Mouse (Mus musculus): ENCODE measurements around the gene Man1a.

The Man1a gene

DNA sequence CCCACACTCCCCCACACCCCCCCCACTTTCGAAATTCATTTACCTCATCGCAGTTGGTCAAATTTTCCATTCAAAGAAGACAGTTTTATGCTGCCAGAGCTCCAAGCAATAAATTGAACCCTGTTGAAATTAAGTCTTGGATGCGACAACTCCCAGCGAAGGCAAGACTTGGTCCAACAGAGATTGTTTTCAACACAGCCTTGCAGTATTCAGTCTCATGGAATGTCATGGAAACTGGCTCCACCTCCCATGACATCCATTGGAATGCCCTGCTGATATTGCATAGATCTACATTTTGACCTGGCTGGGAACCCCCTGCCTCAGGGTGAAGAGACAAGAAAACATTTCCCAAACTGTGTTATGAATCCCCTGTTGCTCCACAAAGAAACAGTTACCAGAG, at the start of gene Man1a:
Gene Man1a, minus strand, starts transcription at position 190 of the 400 bp plus-strand sequence.
- DNase-seq, result peak; percentile 6

DNA sequence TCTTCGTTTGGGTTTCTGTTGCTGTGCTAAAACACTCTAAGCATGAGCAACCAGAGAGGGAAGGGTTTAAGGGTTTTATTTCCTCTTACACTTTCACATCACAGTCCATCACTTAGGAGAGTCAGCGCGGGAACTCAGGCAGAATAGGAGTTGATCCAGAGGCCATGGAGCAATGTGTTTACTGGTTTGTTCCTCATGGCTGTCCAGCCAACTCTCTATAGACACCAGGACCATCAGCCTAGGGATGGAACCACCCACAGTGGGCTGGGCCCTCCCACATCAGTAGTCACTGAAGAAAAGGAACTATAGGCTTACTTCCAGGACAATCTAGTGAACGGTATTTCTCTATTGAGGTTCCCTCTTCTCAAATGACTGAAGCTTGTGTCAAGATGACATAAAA, 45.4 kb upstream of the Man1a start:
- DNase-seq, result no peak

DNA sequence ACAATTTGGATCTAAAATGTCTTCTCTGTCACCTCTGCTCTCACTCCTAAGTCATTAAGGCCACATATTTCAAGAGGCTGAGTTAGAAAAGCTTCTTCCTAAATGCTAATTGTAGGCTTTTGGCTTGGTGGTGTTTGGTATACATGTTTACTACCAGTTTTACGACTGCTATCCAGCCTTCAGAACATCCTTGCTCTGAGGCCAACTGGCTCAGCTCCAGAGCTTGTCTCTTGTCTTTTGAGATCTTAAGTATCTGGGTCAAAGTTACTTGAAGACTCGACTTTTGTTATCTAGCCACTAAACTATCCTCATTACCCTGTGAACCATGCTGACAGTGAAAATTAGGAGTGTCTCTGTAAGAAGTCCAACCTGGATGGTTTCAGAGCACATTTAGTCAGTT, 44.0 kb upstream of the Man1a start:
- no peak for DNase-seq

DNA sequence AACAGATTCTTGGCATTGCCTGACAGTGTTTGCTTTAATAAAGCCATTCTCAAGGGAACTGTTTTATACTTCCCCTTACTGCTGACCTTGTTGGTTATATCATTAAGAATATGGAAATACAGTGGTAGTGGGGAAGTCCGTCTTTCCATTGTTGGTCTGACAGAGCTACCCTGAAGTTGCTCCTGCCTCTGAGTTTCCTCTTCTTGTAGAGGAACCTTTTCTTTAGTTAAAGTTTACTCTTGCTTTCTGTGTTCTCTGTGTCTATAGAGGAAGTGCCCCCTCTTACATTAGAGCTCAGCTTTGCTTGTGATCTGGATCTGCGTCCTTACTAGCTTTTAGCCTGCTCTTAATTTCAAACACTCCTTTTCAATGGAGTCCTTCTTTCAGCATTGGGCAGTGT, 42.9 kb upstream of the Man1a start:
- no peak for DNase-seq

DNA sequence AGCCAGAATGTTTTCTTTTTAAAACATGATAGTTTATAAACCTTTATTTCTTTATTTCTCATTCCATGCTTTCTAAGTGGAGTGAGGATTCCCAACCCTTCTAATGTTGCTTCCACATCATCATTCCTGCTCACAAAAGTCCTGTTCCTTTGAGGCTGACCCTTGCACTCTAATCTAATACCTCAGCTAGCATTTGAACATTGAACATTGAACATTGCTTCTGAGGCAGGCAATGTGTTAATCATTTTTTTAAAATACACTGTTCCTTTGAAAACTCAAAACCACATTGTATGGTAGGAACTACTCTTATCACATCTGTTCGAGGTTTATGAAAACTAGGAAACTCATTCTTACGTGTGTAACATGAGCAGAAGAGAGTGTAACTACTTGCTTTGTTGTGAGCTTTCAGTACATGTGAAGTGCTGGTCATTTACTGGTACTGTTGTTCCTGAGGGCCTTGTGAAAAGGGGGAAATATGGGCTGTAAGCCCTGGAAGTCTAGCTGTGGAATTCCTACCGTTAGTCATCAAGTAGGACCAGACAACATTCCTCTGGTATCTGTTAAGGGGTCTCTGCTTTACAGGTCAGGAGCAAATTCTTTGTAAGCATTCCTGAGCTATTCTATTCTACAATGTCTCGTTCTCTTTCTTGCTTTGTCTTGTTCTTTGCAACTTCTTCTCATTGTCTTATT, 42.0 kb upstream of the Man1a start:
- DNase-seq, result no peak

DNA sequence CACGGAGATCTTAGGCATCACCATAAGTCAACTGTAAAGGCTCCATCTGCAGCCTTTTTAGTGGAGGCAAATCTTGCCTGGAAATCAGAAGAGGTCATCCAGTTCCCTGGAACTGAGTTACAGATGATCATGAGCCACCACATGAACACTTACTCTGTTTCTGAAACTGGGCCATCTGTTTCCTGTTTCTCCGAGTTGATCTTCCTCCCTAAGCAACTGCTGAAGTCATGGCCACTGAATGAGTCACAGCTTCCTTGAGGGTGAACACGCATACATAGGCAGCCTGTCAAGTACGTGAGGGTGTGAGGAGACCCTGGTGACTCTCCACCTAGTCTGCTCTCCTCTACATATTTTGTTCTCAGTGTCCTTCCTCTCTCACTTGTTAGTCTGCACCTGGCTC, 41.4 kb upstream of the Man1a start:
- DNase-seq, result peak; percentile 11

DNA sequence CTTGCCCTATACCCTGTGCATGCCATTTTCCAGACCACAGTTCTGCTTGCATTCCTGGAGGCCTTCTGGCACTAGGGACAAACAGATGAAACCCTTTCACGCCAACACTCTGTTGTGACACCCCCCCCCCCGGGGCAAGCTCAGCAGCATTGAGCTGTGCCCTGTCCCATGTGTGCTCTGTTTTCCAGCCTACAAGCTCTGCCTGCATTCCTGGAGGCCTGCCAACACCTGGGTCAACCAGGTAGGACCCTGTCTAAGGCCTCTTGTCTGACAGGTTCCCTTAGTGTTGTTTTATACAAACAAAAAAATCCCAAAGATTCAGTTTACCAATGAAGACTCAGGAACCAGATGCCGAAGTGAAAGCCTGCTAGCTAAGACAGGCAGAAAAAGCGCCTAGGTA, 27.3 kb upstream of the Man1a start:
- no peak for DNase-seq

DNA sequence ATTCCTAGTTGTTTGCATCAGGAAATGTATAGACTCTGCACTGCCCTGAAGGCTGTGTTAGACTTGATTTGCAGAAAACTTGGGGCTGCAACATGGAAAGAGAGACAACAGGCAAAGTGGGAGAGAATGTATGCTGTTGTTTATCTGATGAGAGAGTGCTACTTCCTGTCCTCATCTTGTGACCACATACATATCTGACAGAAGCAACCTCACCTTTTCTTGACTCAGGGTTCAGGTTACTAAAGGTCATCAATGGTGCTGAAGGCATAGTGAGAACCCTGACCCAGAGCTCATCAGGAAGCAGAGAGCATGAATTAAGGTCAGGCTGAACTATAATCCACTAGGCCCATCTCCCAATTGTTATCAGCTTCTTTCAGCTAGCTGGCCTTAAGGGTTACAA, 15.7 kb upstream of the Man1a start:
- no peak for DNase-seq

DNA sequence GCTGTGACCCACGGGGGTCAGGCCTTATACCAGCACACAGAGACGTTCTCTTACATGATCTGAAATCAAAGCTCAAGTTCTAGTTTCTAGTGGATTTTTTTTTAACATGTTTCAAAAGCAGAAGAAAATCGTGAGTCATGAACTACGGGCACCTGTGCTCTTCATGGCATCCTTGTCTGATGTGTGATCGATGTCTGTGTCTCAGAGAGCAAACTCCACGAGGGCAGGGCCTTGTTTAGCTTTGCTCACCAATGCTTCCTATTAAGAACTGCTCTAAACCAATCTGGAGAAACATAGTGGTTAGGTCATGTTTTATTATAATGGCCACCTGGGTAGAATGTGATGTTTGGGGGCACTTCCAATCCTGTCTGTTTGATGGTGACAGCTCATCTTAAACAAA, 13.5 kb upstream of the Man1a start:
- DNase-seq, result no peak

DNA sequence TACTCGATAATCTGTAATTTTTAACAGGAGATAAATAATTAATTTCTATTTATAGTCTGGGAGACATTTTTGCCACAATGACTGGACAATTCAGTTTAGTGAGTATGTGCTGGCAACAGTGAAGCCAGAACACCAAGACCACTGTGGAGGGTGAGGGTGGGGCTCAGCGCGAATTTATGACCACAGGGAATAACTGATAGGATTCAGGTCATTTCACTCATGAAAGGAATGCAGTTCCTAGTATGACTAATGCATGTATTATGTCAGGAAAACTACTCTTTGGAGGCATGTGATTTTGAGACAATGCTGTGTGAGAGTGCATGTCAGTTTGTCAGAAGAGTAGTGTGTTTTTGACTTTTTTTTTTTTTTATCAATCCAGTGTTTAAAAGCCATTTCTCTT, 10.9 kb upstream of the Man1a start:
- DNase-seq, result no peak

DNA sequence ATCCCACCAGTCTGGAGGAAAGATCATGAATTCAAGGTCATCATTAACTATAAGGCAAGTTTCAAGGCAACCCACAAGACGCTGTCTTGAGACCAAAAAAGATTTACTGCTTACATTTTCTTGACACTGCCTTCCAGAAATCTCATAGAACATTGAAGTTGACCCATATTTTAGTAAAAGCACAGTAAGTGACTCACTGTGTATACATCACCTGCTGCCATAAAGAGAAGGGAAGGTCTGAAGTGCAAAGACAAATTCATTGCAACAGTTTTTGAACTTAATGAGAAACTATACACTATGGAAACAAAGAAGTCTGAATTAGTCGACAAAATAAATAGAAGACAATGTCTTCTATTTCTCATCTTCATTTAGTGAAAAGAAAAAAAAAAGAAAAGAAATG, 8.7 kb upstream of the Man1a start:
- DNase-seq, result no peak

DNA sequence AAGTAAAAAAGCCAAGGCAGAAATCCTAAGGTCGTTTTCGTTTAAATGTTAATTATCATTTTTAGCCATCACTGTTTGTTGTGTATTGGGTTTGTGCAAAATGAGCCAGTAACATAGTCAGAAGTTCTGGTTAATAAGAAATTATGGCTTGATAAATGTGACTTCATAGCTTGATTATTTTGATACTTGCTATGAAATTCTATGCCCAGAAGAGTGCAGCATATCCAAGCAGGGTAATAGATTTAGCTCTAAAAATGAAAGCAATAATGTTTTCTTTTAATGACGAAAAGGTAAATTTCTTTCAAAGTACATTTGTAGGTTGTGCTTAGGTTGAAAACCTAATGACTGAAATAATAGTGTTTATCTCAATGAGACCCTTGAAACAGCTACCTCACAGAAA, 596 bp upstream of the Man1a start:
- DNase-seq, result no peak

DNA sequence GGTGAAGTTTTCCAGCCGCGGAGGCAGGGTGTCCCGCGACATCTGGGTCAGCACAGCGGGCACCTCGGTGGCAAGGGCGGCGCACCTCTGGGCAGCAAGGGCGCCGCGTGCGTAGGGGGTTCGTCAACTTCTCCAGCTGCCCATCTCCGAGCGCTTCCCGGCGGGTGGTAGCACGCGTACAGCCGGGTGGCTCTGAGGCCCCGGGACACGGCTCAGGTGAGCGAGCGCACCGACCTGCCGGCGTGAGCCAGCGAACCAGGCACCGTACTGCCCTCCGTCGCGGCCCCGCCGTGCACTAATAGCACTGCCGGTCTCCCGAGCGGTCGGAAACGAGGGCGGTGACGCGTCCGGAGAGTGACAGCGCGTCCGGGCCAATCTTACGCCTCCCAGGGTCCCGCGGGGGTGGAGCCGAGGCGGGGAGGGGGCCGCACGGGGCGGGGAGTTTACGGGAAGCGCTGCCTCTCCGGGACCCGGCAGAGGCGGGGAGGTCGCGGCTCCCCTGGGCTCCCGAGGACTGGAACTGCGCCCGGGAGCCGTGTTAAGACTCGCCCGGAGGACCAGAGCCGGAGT, 883 bp downstream of the Man1a start:
- DNase-seq, result peak; percentile 97

DNA sequence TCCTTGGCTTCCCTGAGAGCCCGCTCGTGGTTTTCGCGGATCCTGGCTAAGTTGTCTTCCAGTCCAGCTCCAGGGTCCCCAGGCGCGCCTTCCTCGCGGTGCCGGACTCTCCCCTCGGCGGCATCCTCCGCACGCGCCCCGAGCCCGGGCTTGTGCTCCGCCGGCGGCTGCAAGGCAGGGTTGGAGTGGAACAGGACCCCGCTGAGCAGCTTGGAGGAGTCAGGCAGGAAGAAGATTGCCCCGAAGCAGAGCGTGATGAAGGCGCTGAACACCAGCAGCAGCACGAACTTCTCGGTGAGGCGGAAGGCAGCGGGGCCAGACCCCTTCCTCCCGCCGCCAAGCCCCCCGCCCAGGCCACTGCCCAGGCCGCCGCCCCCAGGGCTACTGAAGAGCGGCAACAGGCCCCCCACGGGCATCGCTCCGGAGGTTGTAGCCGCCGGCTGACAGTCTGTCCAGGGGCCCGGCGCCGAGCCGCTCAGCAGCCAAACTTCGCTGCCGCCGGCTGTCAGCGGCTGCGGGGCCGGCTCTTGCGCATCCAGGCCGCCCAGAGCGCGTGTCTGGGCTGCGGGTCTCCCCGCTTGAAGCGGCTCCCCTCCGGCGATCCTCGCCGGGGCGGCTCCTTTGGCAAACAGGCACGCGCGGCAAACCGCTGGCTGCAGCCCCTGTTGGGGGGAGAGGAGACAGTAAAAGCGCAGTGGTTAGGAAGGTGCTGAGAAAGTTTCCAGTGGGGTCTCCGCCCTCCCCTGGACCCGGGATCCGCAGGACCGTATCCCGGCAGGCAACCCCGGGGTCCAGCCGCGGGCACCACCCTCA, 1.6 kb downstream of the Man1a start:
- DNase-seq, result peak; percentile 40

DNA sequence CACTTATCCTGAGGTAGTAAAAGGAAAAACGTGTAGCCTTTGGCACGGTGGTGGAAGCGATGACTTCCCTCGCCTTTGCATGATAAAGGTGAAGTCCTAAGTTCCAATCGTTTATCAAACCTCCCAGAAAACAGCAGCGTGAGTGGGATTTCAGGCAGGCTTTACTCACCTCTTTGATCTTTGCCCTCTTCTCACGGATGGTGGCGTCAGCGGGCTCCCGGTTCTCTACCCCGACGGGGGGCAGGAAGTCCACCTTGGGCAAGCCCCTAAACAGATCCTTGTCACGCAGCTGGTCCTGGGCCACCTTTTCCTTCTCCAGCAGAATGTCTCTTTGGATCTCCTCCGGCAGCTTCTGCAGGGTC, 2.2 kb downstream of the Man1a start:
- no peak for DNase-seq

DNA sequence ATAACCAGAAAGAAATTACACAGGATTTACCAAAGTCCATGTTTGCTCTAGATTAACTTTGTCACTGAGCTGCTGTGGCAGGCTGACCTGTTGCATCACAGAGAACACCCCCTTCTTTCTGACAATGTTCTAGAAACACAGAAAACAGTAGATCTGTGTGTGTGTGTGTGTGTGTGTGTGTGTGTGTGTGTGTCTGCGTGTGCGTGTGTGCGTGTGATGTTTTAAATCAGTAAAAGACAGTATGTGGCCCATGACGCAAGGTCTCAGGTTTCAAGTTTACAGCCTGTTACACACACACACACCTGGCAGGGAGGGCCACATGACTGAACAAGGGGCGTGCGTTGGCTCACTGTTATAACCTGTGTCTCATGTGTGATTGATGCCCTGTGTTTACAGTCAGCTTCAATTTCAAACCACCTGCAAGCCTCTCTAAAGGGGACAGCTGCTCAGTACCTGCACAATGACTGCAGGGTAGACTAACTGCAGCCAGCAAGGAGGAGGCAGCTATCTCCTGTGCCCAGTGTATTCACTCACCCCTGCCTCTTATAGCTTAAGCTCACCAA, 2.7 kb downstream of the Man1a start:
- peak; percentile 4 for DNase-seq

DNA sequence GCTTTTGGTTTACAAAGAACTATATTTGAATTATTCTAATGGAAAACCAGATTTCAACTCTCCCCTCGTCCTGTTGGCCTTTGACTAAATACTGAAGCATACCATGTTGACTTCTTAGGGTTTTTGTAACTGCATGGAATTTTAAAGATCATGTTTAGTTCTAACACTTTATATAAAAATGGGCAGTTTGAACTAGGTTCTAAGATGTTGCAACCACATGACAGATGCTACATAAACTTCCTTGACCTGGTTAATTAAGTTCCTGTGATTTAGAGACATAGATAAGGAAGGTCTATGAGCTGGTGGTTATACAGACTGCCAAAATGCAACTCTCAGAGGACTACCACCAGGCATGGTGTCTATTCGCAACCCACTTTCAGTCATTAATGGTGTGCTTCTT, 4.1 kb downstream of the Man1a start:
- no peak for DNase-seq

DNA sequence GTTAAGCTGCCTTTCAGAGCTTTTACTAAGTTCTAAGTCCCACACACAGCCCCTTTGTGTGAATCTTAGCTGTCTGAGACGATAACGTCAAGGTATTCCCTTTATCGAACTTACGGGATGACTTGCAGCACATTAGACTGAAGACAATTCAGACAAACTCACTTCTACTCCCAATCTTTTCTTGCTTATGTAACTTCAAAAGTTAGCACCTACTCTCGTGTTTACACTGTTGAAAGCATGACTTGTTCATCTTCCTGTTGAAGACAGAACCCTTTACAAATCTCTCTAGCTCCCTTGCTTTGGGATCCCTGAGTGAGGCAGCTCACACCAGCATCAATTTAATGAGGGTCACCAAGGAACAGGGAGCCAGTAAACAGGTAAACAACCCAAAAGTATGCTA, 5.9 kb downstream of the Man1a start:
- DNase-seq, result no peak

DNA sequence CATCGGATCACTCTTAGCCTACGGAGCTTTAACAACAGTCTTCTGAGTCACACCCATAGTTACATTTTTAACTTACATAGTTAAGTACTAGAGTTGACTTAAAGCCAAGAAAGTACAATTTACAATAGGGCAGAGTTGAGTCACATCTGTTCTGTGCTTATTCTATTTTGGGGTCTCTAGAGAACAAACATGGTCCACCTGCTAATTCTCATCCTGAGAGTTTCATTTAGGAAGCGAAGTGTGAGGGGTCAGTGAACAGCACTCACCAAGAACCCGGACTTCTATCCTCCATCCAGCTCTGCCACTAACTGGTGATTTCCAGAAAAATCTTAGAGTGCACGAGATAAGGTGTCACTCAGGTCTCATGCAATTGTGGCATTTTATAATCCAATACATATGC, 7.0 kb downstream of the Man1a start:
- no peak for DNase-seq

DNA sequence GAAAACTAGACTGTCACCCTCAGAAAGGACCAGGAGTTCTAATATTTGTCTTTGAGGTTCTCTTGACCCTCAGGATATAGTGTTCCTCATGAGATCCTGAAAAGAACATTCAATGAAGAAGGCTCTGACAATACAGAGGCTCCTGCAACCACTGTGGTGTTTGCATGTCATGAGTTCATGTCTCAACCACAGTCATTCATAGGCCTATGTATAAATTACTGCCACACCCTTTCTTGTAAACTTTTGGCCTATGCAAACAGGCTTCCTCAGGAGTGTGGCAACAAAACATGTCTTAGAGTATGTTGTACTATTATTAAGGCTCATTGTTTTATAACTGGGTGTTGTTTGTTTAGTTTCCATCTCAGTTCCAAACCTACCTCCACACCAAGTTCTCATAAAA, 9.7 kb downstream of the Man1a start:
- DNase-seq, result no peak

DNA sequence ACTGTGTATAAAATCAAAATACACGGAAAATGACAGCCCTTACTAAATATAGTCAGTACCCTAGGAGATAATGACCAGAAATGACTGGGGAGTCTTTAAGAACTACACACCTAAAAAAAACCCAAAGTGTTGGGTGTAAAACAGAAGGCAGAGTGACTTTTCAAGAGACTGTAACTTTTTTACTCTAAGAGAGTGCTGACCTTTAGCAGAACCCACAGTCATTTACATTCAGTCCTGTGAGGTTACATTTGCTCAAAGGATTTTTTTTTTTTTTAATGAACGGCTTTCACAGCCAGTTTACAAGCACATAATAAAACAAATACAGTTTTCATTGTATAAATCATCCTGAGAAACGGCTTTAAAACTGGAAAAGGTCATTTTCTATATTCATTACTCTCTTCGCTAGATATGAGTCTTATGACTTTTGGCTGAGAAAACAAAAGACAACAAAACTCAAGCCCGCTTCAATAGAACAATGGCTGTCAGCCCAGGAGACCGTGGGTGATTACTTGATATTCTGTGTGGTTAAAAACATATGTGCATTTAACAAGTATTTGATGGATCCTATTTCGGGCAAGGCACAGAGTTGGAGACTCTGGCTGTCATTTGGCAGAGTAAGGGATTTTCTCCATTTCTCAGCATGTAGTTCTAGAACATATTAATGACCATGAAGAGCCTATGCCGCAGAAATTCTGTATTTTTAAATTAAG, 12.7 kb downstream of the Man1a start:
- DNase-seq, result no peak

DNA sequence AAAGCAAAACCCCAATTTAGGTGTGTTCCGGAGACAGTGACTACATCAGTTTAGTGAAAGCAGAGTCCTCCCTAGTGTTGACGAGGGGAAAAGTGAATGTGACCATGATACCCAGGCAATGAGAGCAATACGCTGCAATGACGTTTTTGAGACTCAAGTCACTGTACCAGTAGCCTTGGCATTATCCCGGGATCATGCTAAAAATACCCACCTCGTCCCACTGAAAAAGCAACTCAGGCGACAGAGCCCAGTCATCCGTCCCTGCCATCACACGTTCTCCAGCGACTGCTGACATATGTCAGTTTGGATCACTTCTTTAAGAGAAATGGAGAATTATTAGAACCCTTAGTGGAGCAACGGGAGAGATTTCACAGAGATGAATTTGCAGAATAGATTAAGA, 13.6 kb downstream of the Man1a start:
- DNase-seq, result no peak

DNA sequence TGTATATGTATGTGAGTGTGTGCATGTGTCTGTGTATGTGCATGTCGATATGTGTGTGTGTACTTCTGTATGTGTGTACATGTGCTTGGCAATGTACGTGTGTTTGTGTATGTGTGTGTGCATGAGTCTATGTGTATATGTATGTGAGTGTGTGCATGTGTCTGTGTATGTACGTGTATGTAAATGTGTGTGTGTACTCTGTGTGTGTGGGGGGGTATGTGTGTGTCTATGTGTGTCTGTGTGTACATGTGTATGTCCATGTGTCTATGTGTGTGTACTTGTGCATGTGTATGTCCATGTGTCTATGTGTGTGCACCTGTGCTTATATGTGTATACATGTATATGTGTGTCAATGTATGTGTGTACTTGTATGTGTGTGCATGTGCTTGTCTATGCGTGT, 15.2 kb downstream of the Man1a start:
- no peak for DNase-seq

DNA sequence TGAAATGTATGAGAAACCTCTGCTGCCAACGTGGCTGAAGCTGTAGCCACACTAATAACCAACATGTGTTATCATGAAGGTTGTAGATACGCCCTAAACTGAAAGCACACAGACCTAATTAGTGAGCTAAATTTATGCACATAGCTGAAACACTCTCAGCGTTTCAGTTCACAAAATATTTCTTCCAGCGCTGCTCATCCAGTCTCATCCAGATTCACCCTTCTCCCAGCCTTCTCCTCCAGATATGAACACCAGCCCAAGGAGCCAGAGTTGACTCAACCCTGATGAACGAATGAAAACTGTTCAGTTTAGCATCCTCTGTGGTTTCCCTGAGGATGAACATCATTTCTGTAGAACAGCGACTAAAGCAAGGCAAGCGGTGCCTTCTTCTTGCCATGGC, 15.8 kb downstream of the Man1a start:
- no peak for DNase-seq

All from lung, postnatal 14 days (tissue).